Mouse (Mus musculus) monocyte, adult 5-6 weeks (primary cell): ENCODE measurements around the gene Ubr1. TPM values are rescaled to one million over a fixed set of nuclear protein-coding genes. Genes with fewer than 3 reads are reported as not detected.

Source experiments
- total RNA-seq: library from RNA; stranded (forward); fragments of 200-1000, 200-491, 200-594 nt; gene quantifications from 3 replicates; pipeline ENCODE4 v1.2.3, GENCODE M21; 2017

The Ubr1 gene
- total RNA-seq, 1 experiment from 2014 or later = 47.1 TPM

Other genes with a start within 250 kb of the Ubr1 start
- 10.2 to 23.4 TPM (median 12.2 TPM) in 3 replicates for gene Cdan1, start 120.6 kb downstream of the Ubr1 start, total RNA-seq
- gene Ttbk2, start 120.1 kb downstream of the Ubr1 start, total RNA-seq = 2.9 to 5.5 TPM (median 3.6 TPM) in 3 replicates
- gene Tmem62, start 6.3 kb upstream of the Ubr1 start, total RNA-seq = 16.0 to 46.7 TPM (median 32.7 TPM) in 3 replicates
- 110 to 130 TPM (median 125 TPM) in 3 replicates for gene Ccndbp1, start 37.7 kb upstream of the Ubr1 start, total RNA-seq
- 0.87 to 2.1 TPM (median 2.0 TPM) in 3 replicates for gene Epb42, start 66.4 kb upstream of the Ubr1 start, total RNA-seq
- gene Tgm5, start 115.1 kb upstream of the Ubr1 start, total RNA-seq = not detected in 3 replicates
- not detected in 3 replicates for gene Tgm7, start 139.1 kb upstream of the Ubr1 start, total RNA-seq
- 6.5 to 11.1 TPM (median 8.5 TPM) in 3 replicates for gene Adal, start 169.7 kb upstream of the Ubr1 start, total RNA-seq
- gene Lcmt2, start 169.9 kb upstream of the Ubr1 start, total RNA-seq = 5.1 to 10.4 TPM (median 6.0 TPM) in 3 replicates
- 40.1 to 81.9 TPM (median 46.5 TPM) in 3 replicates for gene Tubgcp4, start 199.9 kb upstream of the Ubr1 start, total RNA-seq
- 25.3 to 41.6 TPM (median 34.1 TPM) in 3 replicates for gene Zscan29, start 200.4 kb upstream of the Ubr1 start, total RNA-seq